Mouse (Mus musculus) right cerebral cortex, postnatal 25 days (tissue): Measurements from ENCODE around the gene Trio.
A peak's percentile ranks its signal among the peaks of the same experiment; 100 is the strongest.

Source experiments
- DNase-seq: peaks from one replicate; pipeline ENCODE4 v3.0.0; 2022

Gene Trio

GRCm38 (mm10) chr15:27919540-27919939 is 106.1 kb downstream of the Trio start:
- DNase-seq: no peak

GRCm38 (mm10) chr15:27918798-27919197 is 106.8 kb downstream of the Trio start:
- no peak for DNase-seq

DNA sequence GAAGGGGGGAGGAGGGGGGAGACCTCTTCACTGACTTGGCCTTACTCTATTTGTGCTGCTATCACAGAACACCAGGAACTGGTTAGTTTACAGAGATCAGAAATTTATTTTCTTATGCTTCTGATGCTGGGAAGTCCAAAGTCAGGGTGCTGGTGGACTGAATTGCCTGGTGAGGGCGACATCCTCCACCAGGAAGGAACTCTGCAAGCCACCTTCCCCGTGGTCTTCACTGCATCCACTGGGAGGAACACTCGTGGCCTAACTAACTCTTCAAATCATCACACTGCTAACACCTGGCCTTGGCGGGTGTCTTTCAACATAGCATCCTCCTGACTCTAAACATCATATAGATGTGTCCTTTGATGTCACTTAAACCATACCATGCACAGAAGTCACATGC is 109.4 kb downstream of the Trio start:
- DNase-seq: no peak

DNA sequence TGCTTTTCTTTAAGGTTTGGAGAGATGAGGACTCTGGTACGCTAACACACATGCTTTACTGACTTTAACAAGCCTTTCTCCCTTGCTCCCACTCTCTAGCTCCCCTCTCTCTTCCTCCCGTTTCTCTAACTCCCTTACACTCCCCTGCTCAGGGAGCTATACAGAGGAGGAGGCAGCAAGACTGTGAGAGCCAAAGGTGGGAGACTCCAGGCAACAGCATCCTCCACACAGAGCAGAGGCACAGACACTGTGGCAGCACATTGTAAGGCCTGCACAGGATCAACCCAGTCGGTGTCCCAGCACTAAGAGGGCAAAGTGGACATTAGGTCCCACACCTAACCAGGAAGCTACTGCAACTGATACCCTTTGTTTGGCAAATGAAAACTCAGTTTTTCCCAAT is 112.6 kb downstream of the Trio start:
- DNase-seq: no peak

GRCm38 (mm10) chr15:27911196-27911595 is 114.5 kb downstream of the Trio start:
- no peak for DNase-seq

- no peak for DNase-seq
Measured at GRCm38 (mm10) chr15:27910179-27910578, 115.5 kb downstream of the Trio start.

GRCm38 (mm10) chr15:27907649-27908048 is 118.0 kb downstream of the Trio start:
- no peak for DNase-seq

- DNase-seq: no peak
Measured at GRCm38 (mm10) chr15:27906409-27906808, 119.2 kb downstream of the Trio start.

DNA sequence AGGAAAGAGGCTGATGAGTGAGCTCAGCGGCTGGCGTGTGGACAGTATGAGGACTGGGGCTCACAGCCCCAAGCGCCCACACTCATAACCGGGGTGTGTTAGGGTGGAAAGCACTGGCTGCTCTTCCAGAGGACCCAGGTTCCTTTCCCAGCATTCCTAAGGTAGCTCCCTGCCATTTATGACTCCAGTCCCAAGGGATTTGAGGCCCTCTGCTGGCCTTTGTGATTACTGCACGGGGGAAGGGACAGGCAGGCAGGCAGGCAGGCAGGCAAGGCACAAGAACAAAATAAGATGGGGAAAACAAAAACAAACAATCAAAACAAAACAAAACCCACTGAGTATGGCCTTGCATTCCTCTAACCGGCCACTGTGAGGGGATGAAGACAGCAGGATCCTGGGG is 120.3 kb downstream of the Trio start:
- peak; percentile 57 for DNase-seq

- DNase-seq: no peak
Measured at GRCm38 (mm10) chr15:27904346-27905005, 121.2 kb downstream of the Trio start.

GRCm38 (mm10) chr15:27901200-27901599 is 124.4 kb downstream of the Trio start:
- no peak for DNase-seq

GRCm38 (mm10) chr15:27898795-27899406 is 126.7 kb downstream of the Trio start:
- no peak for DNase-seq

DNA sequence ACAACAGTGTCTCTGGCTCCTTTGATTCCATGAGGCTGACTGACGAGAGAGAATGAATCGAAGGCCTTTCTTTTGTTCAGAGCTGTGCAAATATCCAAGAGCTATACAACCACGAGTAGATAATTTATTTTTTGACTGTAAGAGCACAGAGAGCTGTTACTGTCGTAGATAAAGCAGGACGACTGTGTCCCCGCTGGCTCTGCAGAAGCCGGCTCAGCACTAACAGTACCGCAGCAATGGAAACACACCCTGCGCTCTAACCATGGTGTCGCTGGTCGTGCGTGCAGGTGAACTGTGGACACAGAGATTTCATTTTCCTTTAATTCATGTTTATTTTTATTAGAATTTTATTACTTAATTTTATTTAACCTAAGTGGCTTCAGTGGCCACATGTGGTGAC is 131.5 kb downstream of the Trio start:
- DNase-seq: no peak

DNA sequence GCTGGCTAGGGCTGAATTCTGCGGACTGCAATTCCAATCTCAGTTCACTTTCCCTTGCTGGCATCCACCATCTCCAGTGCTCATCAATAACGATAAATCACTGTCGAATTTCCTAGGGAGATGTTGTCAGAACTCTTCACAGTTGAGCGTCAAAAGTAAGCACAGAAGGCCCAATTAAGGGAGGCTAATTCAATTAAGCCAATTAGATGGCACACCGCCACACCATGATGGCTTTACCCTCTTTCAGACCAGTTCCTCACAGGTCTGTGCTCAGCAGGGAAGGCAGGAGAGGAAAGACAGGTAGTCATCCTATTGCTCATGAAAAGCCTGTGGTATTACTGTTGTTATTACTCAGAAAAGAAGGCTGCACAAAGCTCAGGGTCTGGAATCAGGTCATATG is 133.6 kb downstream of the Trio start:
- DNase-seq: no peak

- DNase-seq: no peak
Measured at GRCm38 (mm10) chr15:27890666-27891065, 135.0 kb downstream of the Trio start.

GRCm38 (mm10) chr15:27888153-27888552 is 137.5 kb downstream of the Trio start:
- DNase-seq: no peak

DNA sequence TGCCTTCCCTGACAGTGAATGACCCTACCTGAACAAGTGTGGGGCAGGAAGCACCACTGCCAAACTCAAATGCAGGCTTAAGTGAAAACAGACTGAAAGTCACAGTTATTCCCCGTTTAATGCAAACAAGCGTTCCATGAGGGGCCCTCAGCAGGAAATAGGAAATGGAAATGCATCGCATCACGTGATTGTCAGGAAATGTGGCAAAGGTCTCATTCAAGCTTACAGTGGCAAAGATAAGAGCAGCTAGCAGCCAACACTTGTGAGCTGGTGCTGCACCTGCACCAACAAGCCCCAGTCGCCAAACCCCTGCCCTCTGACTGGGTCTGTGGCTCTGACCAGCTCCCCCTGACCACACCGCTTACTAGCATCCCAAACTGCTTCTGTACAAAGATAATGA is 138.7 kb downstream of the Trio start:
- no peak for DNase-seq

- peak; percentile 65 for DNase-seq
Measured at GRCm38 (mm10) chr15:27884347-27885250, 141.0 kb downstream of the Trio start.

DNA sequence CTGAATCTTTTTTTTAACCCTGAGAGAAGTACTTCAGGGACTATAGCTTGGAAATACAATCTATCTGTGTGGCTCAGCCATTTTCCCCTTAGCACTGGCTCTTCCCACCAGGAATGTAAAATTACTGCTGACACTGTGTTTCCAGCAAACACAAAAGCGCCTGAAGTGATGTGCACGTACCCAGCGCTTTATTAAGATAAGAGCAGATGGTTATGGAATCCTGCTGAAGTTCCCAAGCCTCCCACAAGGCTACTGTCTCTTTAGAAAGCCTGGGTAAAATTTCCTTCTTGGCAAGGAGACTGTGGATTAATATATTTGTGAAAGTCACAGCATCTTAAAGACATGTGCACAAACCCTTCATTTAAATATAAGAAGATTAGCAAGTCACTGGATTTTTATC is 141.8 kb downstream of the Trio start:
- no peak for DNase-seq

GRCm38 (mm10) chr15:27882898-27883297 is 142.8 kb downstream of the Trio start:
- DNase-seq: no peak

GRCm38 (mm10) chr15:27877831-27878230 is 147.8 kb downstream of the Trio start:
- no peak for DNase-seq

DNA sequence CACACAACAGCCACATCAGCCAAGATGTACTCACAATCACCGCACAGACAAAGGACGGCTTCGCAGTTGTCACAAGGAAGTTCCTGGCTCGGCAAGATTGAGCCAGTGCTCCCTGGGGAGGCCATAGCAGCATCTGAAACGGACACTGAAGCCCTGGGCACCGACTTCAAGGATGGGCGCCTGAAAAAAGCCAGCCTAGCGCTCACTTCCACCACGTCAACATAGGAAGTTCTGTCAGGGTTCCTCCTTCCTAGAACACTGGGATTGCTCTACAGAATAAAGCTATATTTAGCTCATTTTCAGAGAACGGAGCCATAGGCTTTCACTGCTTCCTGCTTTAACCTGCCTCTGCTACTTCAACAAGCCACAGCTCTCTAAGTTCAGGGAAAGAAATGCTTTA is 149.3 kb downstream of the Trio start:
- no peak for DNase-seq

DNA sequence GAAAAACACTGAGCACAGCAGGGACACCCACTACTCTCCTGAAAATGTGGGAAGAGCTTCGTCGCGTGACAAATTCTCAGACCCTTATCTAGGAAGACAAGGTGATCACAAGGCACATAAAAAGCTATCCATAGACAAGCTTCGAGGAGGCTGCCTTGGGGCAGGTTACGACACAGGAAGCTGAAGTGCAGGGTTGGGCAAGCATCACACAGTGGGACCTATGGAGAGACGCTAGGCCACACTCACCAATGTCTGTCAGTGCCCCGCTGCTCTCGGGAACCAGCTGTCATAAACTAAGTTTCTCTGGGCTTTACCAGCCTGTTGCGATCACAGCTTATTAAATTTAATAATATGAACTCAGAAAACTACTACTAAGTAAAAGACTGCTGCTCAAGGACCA is 149.9 kb downstream of the Trio start:
- no peak for DNase-seq

GRCm38 (mm10) chr15:27873747-27874320 is 151.8 kb downstream of the Trio start:
- no peak for DNase-seq
